Mouse (Mus musculus) left cerebral cortex, adult 18-20 months (tissue): ENCODE data around the gene D230025D16Rik. TPM values are rescaled to one million over a fixed set of nuclear protein-coding genes. Genes with fewer than 3 reads are reported as not detected.
A peak's percentile ranks its signal among the peaks of the same experiment; 100 is the strongest.

Source experiments
- DNase-seq, 2 experiments: peaks; one replicate each; pipeline ENCODE4 v3.0.0; 2021 to 2022; ENCODE audit warnings: low spot score in 2 of 2, mixed read lengths in 1 of 2
- total RNA-seq, 2 experiments: library from RNA; stranded (reverse); gene quantifications; 2 replicates each; pipeline ENCODE4 v1.2.3; 2021

Gene D230025D16Rik
- total RNA-seq, 2 experiments from 2014 or later, result 37.0 to 40.0 TPM

GRCm38 (mm10) chr8:105266775-105267174, 41.8 kb downstream of the D230025D16Rik start:
- DNase-seq, result no peak

- DNase-seq, result peak; percentile 79 to 89
Measured at GRCm38 (mm10) chr8:105268342-105269074, 43.6 kb downstream of the D230025D16Rik start.

- DNase-seq, result no peak
Measured at GRCm38 (mm10) chr8:105269075-105269458, 44.1 kb downstream of the D230025D16Rik start.

GRCm38 (mm10) chr8:105269461-105269947, 44.6 kb downstream of the D230025D16Rik start, which contains the start of gene Hsf4:
Hsf4 (plus strand) TSS chr8:105269801.
- DNase-seq, result peak; percentile 68 to 78

GRCm38 (mm10) chr8:105270101-105270915, 45.4 kb downstream of the D230025D16Rik start:
- DNase-seq, result no peak

- DNase-seq, result no peak
Measured at GRCm38 (mm10) chr8:105270916-105271186, 45.9 kb downstream of the D230025D16Rik start.

- DNase-seq, result no peak
Measured at GRCm38 (mm10) chr8:105275387-105275786, 50.4 kb downstream of the D230025D16Rik start.

GRCm38 (mm10) chr8:105275840-105276239, 50.9 kb downstream of the D230025D16Rik start, which contains the start of gene Nol3:
Nol3 (plus strand) TSS chr8:105276140.
- DNase-seq, result no peak

- DNase-seq, result peak; percentile 64 to 68
Measured at GRCm38 (mm10) chr8:105276292-105277120, 51.6 kb downstream of the D230025D16Rik start.

- DNase-seq, result peak; percentile 81 to 88
Measured at GRCm38 (mm10) chr8:105278911-105279334, 54.0 kb downstream of the D230025D16Rik start.

- no peak for DNase-seq
Measured at GRCm38 (mm10) chr8:105280567-105280966, 55.6 kb downstream of the D230025D16Rik start.

GRCm38 (mm10) chr8:105281821-105282220, 56.9 kb downstream of the D230025D16Rik start:
- no peak for DNase-seq

GRCm38 (mm10) chr8:105282239-105282638, 57.3 kb downstream of the D230025D16Rik start:
- DNase-seq, result no peak

GRCm38 (mm10) chr8:105283074-105283473, 58.1 kb downstream of the D230025D16Rik start:
- no peak for DNase-seq

GRCm38 (mm10) chr8:105285514-105285913, 60.6 kb downstream of the D230025D16Rik start:
- DNase-seq, result no peak

- DNase-seq, result no peak
Measured at GRCm38 (mm10) chr8:105286907-105287306, 62.0 kb downstream of the D230025D16Rik start.

GRCm38 (mm10) chr8:105288231-105288630, 63.3 kb downstream of the D230025D16Rik start:
- no peak for DNase-seq

- DNase-seq, result peak; percentile 93 to 94
Measured at GRCm38 (mm10) chr8:105288958-105289732, 64.2 kb downstream of the D230025D16Rik start.

- peak; percentile 40 to 41 for DNase-seq
Measured at GRCm38 (mm10) chr8:105289805-105290460, 65.0 kb downstream of the D230025D16Rik start, which contains the start of gene 4931428F04Rik. 4931428F04Rik (minus strand) TSS chr8:105289864.
